Mouse (Mus musculus) E14TG2a.4 (cell line): ENCODE data around the gene Atf5.

Experiments used
- H3K27me3 ChIP-seq: 2 replicates; pipeline ENCODE4 v1.6.1; 2014; ENCODE audit warnings: low read length, control low read depth; ENCODE audit not compliant: insufficient read depth
- H3K36me3 ChIP-seq: 2 replicates; pipeline ENCODE4 v1.6.1; 2014; ENCODE audit warnings: low read length, control low read depth; ENCODE audit not compliant: insufficient read depth
- H3K4me1 ChIP-seq: replicated peaks from 2 replicates; pipeline ENCODE4 v1.6.1; 2014; ENCODE audit warnings: low read depth, low read length, control low read depth
- H3K4me3 ChIP-seq: replicated peaks from 2 replicates; pipeline ENCODE4 v1.5.1; 2014; ENCODE audit warnings: mild to moderate bottlenecking, low read length
- H3K9me3 ChIP-seq: 2 replicates; pipeline ENCODE4 v1.6.1; 2014; ENCODE audit warnings: low read length, control low read depth
- CTCF ChIP-seq: conservative IDR thresholded peaks from 2 replicates; pipeline ENCODE4 v1.5.1; 2014; ENCODE audit warnings: low read length
- NANOG ChIP-seq: IDR thresholded peaks from 2 replicates; pipeline ENCODE4 v1.6.1; 2014; ENCODE audit warnings: borderline replicate concordance, low read length, mixed read lengths
- POU5F1 ChIP-seq: IDR thresholded peaks from 2 replicates; pipeline ENCODE4 v1.6.1; 2014; ENCODE audit warnings: low read length, borderline replicate concordance

Gene Atf5

DNA sequence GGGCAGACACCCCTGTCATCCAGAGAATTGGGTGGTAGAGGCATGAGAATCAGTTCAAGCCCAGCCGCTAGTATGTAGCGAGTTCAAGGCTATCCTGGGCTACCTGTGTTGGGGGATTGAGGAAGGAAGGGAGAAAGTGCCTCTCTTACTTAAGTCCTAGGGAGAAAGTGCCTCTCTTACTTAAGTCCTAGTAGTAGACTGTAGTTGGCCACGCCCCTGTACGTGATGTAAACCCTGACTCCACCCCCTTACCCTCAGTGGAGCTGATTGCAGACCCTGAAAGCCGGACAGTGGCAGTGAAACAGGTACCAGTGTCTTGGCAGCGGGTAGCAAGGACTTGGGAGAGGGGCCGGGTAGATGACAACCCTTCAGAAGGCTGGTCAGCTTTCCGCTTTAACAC is 41.4 kb upstream of the Atf5 start:
- TF ChIP-seq POU5F1 (no peak), NANOG (no peak), CTCF (no peak)
- Histone ChIP-seq H3K9me3 (no peaks in the 10 kb centered on the region), H3K4me3 (peak overlapping the region; percentile 98), H3K4me1 (peaks cover 80% of the 10 kb centered on the region), H3K36me3 (peaks cover 34% of the 10 kb centered on the region), H3K27me3 (no peaks in the 10 kb centered on the region)

DNA sequence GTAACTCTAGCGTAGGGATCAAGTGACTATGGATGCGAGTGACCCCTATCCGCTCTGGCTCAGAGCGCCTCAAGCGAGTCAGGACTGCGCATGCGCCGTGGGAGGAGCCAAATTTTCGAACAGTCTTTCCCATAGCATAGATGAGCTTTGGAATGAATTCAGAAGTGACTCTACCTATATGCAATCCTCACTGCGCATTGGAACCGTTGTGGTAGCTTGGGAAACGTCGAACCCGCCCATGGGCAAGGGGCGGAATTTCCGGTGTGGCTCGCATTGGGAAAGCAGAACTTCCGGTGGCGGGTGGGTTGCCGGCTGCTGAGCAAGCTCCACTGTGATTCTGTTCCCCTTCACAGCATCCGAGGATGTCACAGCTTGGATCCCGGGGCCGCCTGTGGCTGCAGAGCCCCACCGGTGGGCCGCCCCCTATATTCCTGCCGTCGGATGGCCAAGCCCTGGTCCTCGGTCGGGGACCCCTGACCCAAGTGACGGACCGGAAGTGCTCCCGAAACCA is 40.6 kb upstream of the Atf5 start, which contains the start of gene Pnkp:
Gene Pnkp (plus strand): TSS at position 98 of the 511 bp plus-strand sequence.
- H3K9me3 ChIP-seq = no peaks in the 10 kb centered on the region
- H3K4me3 ChIP-seq = peak within 1 kb of the TSS; percentile 98
- no peaks in the 10 kb centered on the region for H3K27me3 ChIP-seq
- TF ChIP-seq CTCF = no peak
- peaks cover 78% of the 10 kb centered on the region for H3K4me1 ChIP-seq
- H3K36me3 ChIP-seq = peaks cover 32% of the 10 kb centered on the region

DNA sequence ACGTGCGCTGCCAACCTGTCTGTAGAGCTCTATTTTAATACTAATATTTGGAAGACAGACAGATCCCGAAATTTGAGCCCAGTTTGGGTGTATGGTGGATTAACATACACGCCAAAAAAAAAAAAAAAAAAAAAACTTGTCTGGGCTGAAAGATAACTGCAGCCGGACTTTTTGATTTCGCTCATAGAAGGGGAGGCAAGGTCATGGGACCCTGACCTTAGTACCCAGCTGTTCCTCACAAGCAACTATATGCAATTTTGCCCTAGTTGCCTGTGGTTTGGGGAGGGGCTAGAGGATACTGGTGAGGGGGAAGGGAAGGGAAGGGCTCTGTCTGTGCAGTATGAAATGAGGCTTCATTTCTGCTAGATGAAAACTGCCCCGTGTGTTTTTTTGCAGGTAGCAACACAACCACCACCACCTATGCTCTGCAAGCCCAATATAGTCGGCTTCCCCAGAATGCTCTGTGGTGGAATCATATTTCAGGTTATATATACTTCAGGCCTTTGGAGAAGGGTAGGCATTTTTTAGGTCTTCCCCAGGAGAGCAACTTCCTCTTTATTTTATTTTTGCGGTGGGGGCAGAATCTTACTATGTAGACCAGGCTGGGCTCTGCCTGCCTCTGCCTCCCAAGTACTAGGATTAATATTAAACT is 39.9 kb upstream of the Atf5 start:
- no peak for TF ChIP-seq POU5F1
- TF ChIP-seq NANOG = no peak
- TF ChIP-seq CTCF = no peak
- Histone ChIP-seq H3K9me3 (no peaks in the 10 kb centered on the region), H3K27me3 (no peaks in the 10 kb centered on the region), H3K4me3 (peak overlapping the region; percentile 98), H3K36me3 (peaks cover 32% of the 10 kb centered on the region), H3K4me1 (peaks cover 84% of the 10 kb centered on the region)

DNA sequence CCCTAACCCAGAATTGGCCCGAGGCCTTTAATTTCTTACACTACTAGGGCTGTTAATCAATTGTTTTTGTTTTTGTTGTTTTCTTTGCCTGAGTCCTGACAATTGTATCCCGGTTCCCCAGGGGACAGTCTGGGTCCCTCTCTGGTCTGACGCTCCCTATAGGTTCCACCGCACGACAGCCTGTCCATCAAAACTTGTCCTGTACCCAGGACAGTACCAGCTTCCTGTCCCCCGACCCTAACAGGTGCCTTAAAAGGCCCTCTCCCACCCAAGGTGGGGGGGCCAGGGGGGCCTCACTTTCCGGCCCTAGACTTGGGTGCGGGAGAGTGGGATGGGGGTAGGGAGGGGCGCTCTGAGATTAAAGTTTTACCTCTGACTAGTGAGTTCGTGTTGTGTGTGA is 38.6 kb upstream of the Atf5 start:
- H3K9me3 ChIP-seq = no peaks in the 10 kb centered on the region
- H3K4me3 ChIP-seq = peak overlapping the region; percentile 81
- TF ChIP-seq CTCF (peak; percentile 56), NANOG (no peak)
- no peaks in the 10 kb centered on the region for H3K27me3 ChIP-seq
- peaks cover 82% of the 10 kb centered on the region for H3K4me1 ChIP-seq
- peaks cover 36% of the 10 kb centered on the region for H3K36me3 ChIP-seq

DNA sequence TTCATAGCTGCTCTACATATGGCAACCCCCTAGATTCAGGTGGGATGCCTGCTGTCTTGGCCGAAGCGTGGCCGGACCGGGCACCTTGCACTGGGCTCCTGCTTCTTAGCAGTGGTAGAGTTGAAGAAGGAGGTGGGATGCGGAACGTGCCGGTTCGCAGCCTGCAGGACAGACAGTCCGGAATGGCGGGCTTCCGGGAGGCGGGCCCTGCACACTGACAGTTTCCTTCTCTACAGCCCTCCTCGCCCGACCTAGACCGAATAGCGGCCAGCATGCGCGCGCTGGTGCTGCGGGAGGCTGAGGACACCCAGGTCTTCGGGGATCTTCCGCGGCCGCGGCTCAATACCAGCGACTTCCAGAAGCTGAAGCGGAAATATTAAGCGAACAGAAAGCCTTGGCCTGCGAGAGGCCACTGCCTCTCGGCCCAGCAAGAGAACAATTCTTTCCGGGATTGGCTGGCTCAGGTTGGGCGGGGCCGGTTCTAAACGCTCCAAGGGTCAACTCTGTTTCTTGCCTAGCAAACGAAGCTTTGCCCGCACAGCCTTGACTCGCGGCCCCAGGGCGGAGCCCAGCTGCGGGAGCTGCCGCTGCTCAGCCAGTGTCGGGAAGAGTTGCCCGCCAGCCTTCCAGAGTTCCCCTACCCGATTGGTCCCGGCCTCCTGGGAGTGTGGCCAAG is 38.0 kb upstream of the Atf5 start:
- Histone ChIP-seq H3K9me3 (no peaks in the 10 kb centered on the region), H3K36me3 (peaks cover 36% of the 10 kb centered on the region), H3K4me3 (peak overlapping the region; percentile 81), H3K4me1 (peaks cover 76% of the 10 kb centered on the region), H3K27me3 (no peaks in the 10 kb centered on the region)
- no peak for TF ChIP-seq NANOG
- TF ChIP-seq CTCF = no peak
- no peak for TF ChIP-seq POU5F1

DNA sequence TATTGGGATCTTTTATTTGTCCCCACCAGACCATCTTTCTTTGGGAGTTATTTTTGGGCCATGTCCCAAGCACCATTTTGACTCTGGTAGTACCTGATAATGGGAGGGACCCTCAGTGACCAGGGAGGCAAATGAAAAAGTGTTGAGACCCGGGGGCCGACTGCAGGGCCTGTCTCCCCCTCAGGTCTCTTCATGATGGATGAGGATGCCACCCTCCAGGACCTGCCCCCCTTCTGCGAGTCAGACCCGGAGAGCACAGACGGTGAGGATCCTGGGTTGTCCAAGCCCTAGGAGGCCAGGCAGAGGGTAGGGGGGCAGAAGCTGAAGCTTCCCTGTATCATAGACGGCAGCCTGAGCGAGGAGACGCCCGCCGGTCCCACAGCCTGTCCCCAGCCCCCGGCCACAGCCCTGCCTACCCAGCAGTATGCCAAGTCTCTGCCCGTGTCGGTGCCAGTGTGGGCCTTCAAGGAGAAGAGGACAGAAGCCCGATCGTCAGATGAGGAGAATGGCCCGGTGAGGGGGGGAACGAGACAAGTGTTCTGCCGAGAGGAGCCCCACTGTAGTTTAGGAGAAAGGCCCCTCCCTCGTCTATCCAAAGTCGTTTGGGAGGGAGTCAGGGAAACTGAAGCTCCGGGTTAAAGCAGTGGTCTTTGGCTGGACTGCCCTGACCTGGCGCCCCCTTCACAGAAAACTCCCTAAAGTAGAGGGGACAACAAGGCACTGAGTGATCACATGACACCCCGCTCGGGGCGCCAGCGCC is 37.3 kb upstream of the Atf5 start:
- TF ChIP-seq POU5F1 = no peak

DNA sequence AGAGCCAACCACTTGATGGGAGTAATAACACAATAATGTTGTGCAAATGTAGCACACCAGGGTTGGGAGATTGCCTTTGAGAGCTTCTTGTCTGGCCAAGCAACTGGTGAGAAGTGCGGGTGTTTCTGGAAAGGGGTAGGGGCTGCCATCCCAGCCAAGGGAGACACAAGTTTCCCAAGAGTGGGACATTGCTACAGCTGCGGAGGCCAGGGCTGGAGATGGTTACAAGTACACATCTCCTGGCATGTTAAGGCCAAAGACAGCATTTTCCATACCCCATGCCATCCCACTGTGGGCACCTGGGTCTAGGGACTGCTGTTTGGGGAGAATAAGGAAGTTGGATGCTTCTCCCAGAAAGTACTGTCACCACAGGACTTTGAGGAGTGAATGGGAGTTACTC is 36.6 kb upstream of the Atf5 start:
- Histone ChIP-seq H3K27me3 (no peaks in the 10 kb centered on the region), H3K4me1 (peaks cover 66% of the 10 kb centered on the region), H3K36me3 (peaks cover 31% of the 10 kb centered on the region), H3K4me3 (peak overlapping the region; percentile 81), H3K9me3 (no peaks in the 10 kb centered on the region)
- no peak for TF ChIP-seq NANOG
- TF ChIP-seq POU5F1 = no peak
- no peak for TF ChIP-seq CTCF

More for the DNA sequence above, 37.3 kb upstream of the Atf5 start:
- no peaks in the 10 kb centered on the region for H3K9me3 ChIP-seq
- peak overlapping the region; percentile 81 for H3K4me3 ChIP-seq
- peaks cover 36% of the 10 kb centered on the region for H3K36me3 ChIP-seq
- no peaks in the 10 kb centered on the region for H3K27me3 ChIP-seq
- H3K4me1 ChIP-seq = peaks cover 71% of the 10 kb centered on the region

- H3K4me1 ChIP-seq = peaks cover 69% of the 10 kb centered on the region
- no peaks in the 10 kb centered on the region for H3K9me3 ChIP-seq
- peaks cover 37% of the 10 kb centered on the region for H3K36me3 ChIP-seq
- H3K4me3 ChIP-seq = peak overlapping the region; percentile 81
- TF ChIP-seq NANOG = no peak
- H3K27me3 ChIP-seq = no peaks in the 10 kb centered on the region
Measured at GRCm38 (mm10) chr7:44852259-44853027, 36.0 kb upstream of the Atf5 start.
